Mouse (Mus musculus): Measurements from ENCODE around the gene Musk.

Musk gene

GRCm38 (mm10) chr4:58320293-58320692 lies 34.5 kb downstream of the Musk start:
- no peak for DNase-seq

- no peak for DNase-seq
Measured at GRCm38 (mm10) chr4:58326746-58327145, 41.0 kb downstream of the Musk start.

DNA sequence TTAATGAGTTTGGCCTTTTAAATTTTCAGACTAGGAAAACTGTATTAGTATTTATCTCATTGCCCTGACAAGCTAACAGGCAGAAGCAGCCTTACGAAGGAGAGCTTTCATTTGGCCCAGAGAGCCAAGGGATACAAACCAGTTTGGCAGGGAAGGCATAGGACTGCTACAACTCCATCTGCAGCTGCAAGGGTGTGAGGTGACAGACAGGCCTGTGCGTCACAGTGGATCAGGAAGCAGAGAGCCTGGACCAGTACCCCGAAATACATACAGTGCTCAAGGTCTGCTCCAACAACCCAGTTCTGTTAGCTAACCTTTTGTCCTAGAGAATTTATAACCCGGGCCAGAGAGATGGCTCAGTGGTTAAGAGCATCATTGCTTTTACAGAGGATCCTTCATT lies 42.5 kb downstream of the Musk start:
- peak; percentile 9 for DNase-seq

- DNase-seq: no peak
Measured at GRCm38 (mm10) chr4:58330016-58330415, 44.3 kb downstream of the Musk start.

GRCm38 (mm10) chr4:58330864-58331638 lies 45.3 kb downstream of the Musk start:
- peak; percentile 6 for DNase-seq

GRCm38 (mm10) chr4:58332394-58332793 lies 46.6 kb downstream of the Musk start:
- DNase-seq: no peak

- DNase-seq: no peak
Measured at GRCm38 (mm10) chr4:58336227-58336626, 50.5 kb downstream of the Musk start.

DNA sequence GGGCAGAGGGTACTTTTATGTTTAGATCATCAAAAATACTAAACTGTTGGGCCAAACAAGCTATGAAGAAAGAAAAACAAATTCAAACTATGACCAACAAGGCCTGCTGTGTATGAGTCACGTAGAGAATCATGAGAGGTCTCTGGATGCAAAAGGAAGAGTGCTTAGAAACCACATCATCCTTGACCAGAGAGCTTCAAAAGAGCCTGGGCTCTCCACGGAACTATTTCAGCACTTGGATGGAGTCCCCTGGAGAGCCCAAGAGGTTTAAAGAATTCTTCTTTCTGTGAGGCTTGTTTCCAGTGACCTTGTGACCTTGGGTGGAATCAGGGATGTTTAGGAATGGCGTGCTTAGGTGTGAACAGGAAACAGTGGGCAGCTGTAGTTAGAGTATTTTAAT lies 53.5 kb downstream of the Musk start:
- DNase-seq: no peak

DNA sequence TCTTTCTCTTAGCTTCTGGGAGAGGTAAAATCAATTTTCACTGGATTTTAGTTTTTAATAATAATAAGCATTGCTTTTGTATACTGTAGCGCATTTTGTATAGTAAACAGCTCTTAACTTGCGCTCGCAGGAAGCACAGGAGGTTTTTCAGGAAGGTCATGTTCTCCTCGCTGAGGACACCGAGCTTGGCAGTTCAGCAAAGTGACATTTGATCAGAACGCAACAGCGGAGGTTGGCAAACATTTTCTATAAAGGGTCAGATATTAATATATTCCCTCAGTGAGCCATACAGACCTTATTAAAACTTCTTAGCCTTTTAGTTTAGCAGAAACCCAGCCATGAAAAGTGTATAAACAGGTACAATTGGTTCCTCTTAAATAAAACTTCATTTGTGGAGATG lies 64.4 kb downstream of the Musk start:
- no peak for DNase-seq

DNA sequence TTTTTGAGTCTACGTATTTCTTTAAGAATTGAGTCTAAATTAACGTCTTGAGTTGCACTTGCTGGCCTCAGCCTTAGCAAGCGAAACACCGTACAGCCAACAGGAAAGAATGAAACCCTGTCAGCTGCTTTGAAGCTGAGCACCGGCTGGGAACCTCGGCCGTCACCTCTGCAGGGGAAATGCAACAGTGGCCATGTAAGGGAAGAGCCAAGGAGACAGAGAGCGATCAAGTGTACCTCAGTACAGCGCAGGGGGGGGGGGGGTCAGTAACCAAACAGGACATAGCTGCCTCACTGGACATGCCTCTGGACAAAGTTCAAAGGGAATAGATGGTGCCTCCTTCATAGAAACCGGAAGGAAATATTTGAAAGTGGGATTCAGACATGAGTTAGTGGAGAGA lies 65.4 kb downstream of the Musk start:
- no peak for DNase-seq

GRCm38 (mm10) chr4:58351590-58351989 lies 65.8 kb downstream of the Musk start:
- DNase-seq: no peak

DNA sequence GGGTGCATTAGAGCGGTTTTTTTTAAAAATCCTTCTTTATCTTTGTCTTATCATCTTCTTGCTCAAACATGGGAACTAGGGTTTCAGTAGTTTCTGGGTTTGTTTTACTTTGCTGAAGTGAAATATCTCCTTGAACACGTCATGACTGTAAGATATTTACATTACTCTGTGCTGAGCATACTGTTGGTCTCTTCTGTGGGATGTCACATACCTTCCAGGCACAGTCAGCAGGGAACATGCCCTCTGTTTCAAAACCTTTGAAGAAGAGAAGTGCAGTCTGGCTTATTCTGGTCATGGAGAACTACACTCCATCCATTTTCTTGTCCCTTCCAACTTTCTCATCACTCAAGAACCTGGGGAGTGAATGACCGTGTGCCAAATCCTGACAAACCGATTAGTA lies 73.2 kb downstream of the Musk start:
- DNase-seq: no peak

- no peak for DNase-seq
Measured at GRCm38 (mm10) chr4:58365321-58365720, 79.6 kb downstream of the Musk start.

GRCm38 (mm10) chr4:58371106-58371505 lies 85.3 kb downstream of the Musk start:
- DNase-seq: no peak

GRCm38 (mm10) chr4:58373599-58373998 lies 87.8 kb downstream of the Musk start:
- no peak for DNase-seq

GRCm38 (mm10) chr4:58374141-58374870 lies 88.5 kb downstream of the Musk start:
- peak; percentile 25 for DNase-seq

GRCm38 (mm10) chr4:58379186-58379585 lies 93.4 kb downstream of the Musk start:
- no peak for DNase-seq

DNA sequence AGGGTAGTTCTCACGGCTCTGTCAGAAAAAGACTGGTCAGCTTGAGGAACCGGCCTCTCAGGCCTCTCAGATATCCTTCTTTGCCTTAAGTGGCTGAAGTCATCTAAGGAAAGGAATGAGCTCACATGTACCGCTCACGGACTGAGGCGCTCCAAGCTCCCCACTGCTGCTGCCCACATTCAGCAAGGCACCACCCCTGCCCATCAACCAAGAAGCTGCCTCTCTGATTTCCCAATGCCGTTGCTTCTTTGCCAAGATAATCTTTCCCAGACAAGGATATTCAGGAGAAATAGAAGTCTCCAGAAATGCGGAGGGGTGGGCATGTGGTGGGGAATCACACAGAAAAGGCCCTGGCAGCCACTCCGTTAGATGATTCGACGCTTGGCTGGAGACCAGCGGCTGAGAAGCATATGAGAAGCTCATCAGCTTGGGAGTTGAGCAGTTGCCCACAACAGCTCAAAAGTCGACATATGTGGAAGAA lies 115.1 kb downstream of the Musk start:
- DNase-seq: peak; percentile 56

- no peak for DNase-seq
Measured at GRCm38 (mm10) chr4:58401973-58402501, 116.3 kb downstream of the Musk start.

DNA sequence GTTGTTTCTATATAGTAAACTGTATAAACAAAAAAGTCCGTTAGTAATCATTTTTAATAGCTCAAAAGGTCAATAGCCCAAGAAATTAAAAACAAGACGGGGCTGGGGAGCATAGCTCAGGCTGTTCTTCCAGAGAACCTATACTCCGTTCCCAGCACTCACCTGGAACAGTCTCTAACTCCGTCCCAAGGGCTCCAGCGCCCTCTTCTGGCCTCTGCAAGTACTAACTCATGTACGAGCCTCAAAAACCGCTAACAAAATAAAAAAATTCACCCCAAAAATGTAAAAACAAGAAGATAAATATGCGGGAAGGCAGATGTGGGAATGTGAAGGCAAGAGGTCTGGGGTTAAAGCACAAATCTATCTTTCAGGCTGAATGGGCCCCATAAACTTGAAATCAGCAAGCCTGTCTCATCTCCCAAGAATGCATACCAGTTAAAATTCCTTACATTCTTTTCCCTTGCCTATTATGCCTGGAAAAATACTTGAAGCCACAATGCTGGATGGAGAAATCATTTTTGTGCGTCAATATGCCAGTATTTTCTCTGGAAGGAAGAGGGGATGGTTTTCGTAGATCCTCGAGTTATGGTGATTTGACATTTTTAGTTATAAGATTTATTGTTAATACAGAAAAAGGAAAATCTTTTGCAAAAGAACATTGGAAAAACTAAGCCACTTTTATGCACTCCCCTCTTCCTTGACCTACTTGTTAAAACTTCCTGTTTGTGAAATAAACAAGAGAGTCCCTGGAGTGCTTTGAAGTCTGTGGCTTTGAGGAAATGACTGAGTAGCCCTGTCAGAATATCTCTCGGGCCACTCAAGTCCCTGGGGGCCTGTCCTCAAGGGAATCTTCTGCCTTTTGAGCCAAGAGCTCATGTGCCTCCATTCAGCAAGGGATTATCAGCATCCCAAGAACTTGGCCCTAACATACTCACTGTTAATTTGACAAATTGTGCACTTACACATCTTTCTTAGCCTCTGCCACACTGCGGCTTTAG lies 127.7 kb downstream of the Musk start:
- DNase-seq: peak; percentile 42

GRCm38 (mm10) chr4:58415537-58415936 lies 129.8 kb downstream of the Musk start:
- DNase-seq: no peak

- DNase-seq: peak; percentile 33
Measured at GRCm38 (mm10) chr4:58417319-58417718, 131.6 kb downstream of the Musk start.

DNA sequence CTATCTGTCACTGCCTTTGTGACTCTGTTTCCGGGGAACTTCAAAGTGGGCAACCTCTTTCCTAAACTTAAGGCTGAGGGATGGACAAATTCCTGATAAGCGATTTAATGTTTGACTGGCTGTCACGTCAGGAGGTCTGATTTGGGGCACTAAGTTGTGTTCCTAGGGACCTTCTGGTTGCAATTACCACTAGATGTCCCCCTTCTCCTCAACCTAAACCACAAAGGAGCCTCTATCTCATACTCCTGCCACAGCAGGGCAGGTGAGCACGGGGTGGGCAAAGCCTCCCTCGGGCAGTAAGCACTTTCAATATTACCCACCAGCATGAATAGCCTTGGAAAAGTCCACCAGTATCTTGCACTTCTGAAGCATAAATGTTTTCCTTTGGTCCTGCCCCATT lies 133.5 kb downstream of the Musk start:
- DNase-seq: no peak
